In the genomic region with DNA sequence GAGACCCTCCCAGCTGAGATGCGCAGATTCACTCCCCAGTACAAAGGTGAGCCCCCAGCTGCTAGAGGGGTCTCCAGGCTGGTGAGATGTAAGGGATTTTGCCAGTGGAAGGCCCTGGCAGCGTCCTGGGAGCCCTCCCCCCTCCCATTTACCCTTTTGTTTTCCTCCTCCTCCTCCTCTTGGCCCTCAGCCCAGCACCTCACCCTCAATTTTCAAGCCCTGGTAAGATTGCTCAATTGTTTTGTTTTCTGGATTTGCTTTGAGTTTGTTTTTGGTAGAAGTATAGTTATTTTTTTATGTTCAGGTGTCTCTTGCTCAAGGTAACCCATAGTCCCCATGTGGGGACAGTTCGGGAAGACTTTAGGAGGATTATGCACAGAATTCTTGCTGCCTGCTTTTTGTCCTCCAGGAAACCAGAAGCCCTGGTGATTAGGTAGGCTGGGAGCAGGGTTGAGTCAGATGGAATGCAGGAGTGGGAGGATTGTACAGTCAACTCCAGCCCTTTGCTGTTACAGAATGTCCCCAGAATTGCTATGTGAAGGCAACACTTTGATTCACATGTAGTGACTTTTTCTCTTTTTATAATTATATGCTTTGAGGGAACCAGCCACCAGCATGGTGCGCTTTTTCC, we compare ENCODE assay signal across 8 mouse cellular contexts. TPM values are rescaled to one million over a fixed set of nuclear protein-coding genes. Genes with fewer than 3 reads are reported as not detected.
DNase-seq lines count a peak whose midpoint lies in the region; ATAC-seq and TF ChIP-seq lines count a peak whose summit lies in the region.

No protein-coding gene starts in this region.

- H3K4me3 ChIP-seq in neural tube, embryonic 12.5 days, result no peak overlapping the region
- 0 out of 2 replicates have a peak overlapping the region, but pooled peaks have one; percentile 6 for H3K4me3 ChIP-seq in intestine, embryonic 15.5 days (replicated peaks)
- peak overlapping the region; percentile 35 for H3K4me3 ChIP-seq in stomach, postnatal 0 days (ENCODE audit: low read depth, low read length)

- no peak overlapping the region for H3K27ac ChIP-seq in neural tube, embryonic 12.5 days
- 0 out of 2 replicates have a peak overlapping the region, but pooled peaks have one; percentile 32 for H3K27ac ChIP-seq in intestine, embryonic 15.5 days
- peak overlapping the region; percentile 89 for H3K27ac ChIP-seq in stomach, postnatal 0 days (replicated peaks)

- peaks cover 51% of the 10 kb centered on the region for H3K36me3 ChIP-seq in neural tube, embryonic 12.5 days
- H3K36me3 ChIP-seq in intestine, embryonic 15.5 days, result peaks cover 39% of the 10 kb centered on the region
- H3K36me3 ChIP-seq in stomach, postnatal 0 days (ENCODE audit: control insufficient read depth, insufficient read depth, low read length), result peaks cover 17% of the 10 kb centered on the region

- 80% methylated on average over 4 of the region's 4 CpGs for WGBS in neural tube, embryonic 12.5 days
- 74% methylated on average over 4 of the region's 4 CpGs for WGBS in intestine, embryonic 15.5 days
- 64% methylated on average over 4 of the region's 4 CpGs for WGBS in stomach, postnatal 0 days

- no peak overlapping the region for H3K9ac ChIP-seq in neural tube, embryonic 12.5 days
- no peak overlapping the region for H3K9ac ChIP-seq in intestine, embryonic 15.5 days
- H3K9ac ChIP-seq in stomach, postnatal 0 days (ENCODE audit: low read length), result peak overlapping the region; percentile 55

- no peak for TF ChIP-seq EP300 in stomach, postnatal 0 days (optimal IDR thresholded peaks at IDR 0.05)

- peak overlapping the region; percentile 30; the same call in 1 of the 2 replicates for H3K4me2 ChIP-seq in neural tube, embryonic 12.5 days (replicated peaks)
- H3K4me2 ChIP-seq in intestine, embryonic 15.5 days (replicated peaks), result peak overlapping the region; percentile 48
- peak overlapping the region; percentile 51 for H3K4me2 ChIP-seq in stomach, postnatal 0 days (replicated peaks; ENCODE audit: low read depth)

- no peaks in the 10 kb centered on the region for H3K27me3 ChIP-seq in neural tube, embryonic 12.5 days (replicated peaks)
- H3K27me3 ChIP-seq in intestine, embryonic 15.5 days (replicated peaks), result no peaks in the 10 kb centered on the region
- no peaks in the 10 kb centered on the region for H3K27me3 ChIP-seq in stomach, postnatal 0 days (ENCODE audit: control insufficient read depth, insufficient read depth, low read length)

- peak; percentile 49 to 66 for DNase-seq in frontal cortex, adult 2 months (ENCODE audit: extremely low spot score in 1 of 2, low spot score in 1 of 2)
- no peak for DNase-seq in frontal cortex, postnatal 25 days (ENCODE audit: low spot score in 2 of 2)
- DNase-seq in neural tube, embryonic 10.5 days (ENCODE audit: extremely low spot score, low spot score), result no peak
- peak; percentile 54 for DNase-seq in stomach, postnatal 0 days (ENCODE audit: low spot score)
- no peak for DNase-seq in cerebellum, postnatal 36 days
- no peak for DNase-seq in spleen, postnatal 4 days (ENCODE audit: low spot score in 2 of 2)

- no peaks in the 10 kb centered on the region for H3K9me3 ChIP-seq in neural tube, embryonic 12.5 days
- no peaks in the 10 kb centered on the region for H3K9me3 ChIP-seq in intestine, embryonic 15.5 days
- H3K9me3 ChIP-seq in stomach, postnatal 0 days (ENCODE audit: control insufficient read depth, low read length), result no peaks in the 10 kb centered on the region

- no peak for ATAC-seq in neural tube, embryonic 12.5 days (ENCODE audit: low FRiP score, low read depth)
- ATAC-seq in intestine, embryonic 15.5 days, result 0 out of 2 replicates have a peak, but pooled peaks have one; percentile 8
- peak; percentile 50 for ATAC-seq in stomach, postnatal 0 days (ENCODE audit: low FRiP score, low TSS enrichment)

- TF ChIP-seq CTCF in stomach, postnatal 0 days (IDR thresholded peaks at IDR 0.05; ENCODE audit: low read depth), result no peak

- peaks cover 37% of the 10 kb centered on the region for H3K4me1 ChIP-seq in neural tube, embryonic 12.5 days
- H3K4me1 ChIP-seq in intestine, embryonic 15.5 days (replicated peaks), result peaks cover 27% of the 10 kb centered on the region
- no peaks in the 10 kb centered on the region; the same call in 1 of the 2 replicates for H3K4me1 ChIP-seq in stomach, postnatal 0 days (replicated peaks; ENCODE audit: control insufficient read depth, insufficient read depth)

RNA-seq across cellular contexts. Expression of a gene that starts 11.7 kb away (rescaled TPM):
- polyA plus RNA-seq in frontal cortex, adult 2 months (2012; rRNA removed), result 55.5 and 58.8 TPM in 2 replicates
- 16.4 and 23.6 TPM in 2 replicates for polyA plus RNA-seq in neural tube, embryonic 12.5 days (2016; fragmentation: Nextera tagmentation; extraction: Ambion mirVana)
- 10.4 and 12.0 TPM in 2 replicates for polyA plus RNA-seq in intestine, embryonic 15.5 days (2015; fragmentation: Nextera tagmentation; extraction: Ambion mirVana)
- 7.9 and 8.5 TPM in 2 replicates for polyA plus RNA-seq in stomach, postnatal 0 days (2015; fragmentation: Nextera tagmentation; extraction: Ambion mirVana)

RNA-seq across cellular contexts. Expression of a gene that starts 12.9 kb away (rescaled TPM):
- polyA plus RNA-seq in frontal cortex, adult 2 months (2012; rRNA removed), result 204 and 217 TPM in 2 replicates
- polyA plus RNA-seq in neural tube, embryonic 12.5 days (2016; fragmentation: Nextera tagmentation; extraction: Ambion mirVana), result 167 and 170 TPM in 2 replicates
- polyA plus RNA-seq in intestine, embryonic 15.5 days (2015; fragmentation: Nextera tagmentation; extraction: Ambion mirVana), result 62.6 and 65.0 TPM in 2 replicates
- 35.7 and 37.8 TPM in 2 replicates for polyA plus RNA-seq in stomach, postnatal 0 days (2015; fragmentation: Nextera tagmentation; extraction: Ambion mirVana)

RNA-seq across cellular contexts. Expression of a gene that starts 29.7 kb away (rescaled TPM):
- polyA plus RNA-seq in frontal cortex, adult 2 months (2012; rRNA removed), result 67.4 and 74.7 TPM in 2 replicates
- 12.1 and 14.3 TPM in 2 replicates for polyA plus RNA-seq in neural tube, embryonic 12.5 days (2016; fragmentation: Nextera tagmentation; extraction: Ambion mirVana)
- 0.64 and 1.3 TPM in 2 replicates for polyA plus RNA-seq in intestine, embryonic 15.5 days (2015; fragmentation: Nextera tagmentation; extraction: Ambion mirVana)
- polyA plus RNA-seq in stomach, postnatal 0 days (2015; fragmentation: Nextera tagmentation; extraction: Ambion mirVana), result 0.15 and 0.22 TPM in 2 replicates

RNA-seq across cellular contexts. Expression of a gene that starts 56.6 kb away (rescaled TPM):
- 19.5 and 20.7 TPM in 2 replicates for polyA plus RNA-seq in frontal cortex, adult 2 months (2012; rRNA removed)
- polyA plus RNA-seq in neural tube, embryonic 12.5 days (2016; fragmentation: Nextera tagmentation; extraction: Ambion mirVana), result 10.8 and 11.9 TPM in 2 replicates
- 36.1 and 43.3 TPM in 2 replicates for polyA plus RNA-seq in intestine, embryonic 15.5 days (2015; fragmentation: Nextera tagmentation; extraction: Ambion mirVana)
- polyA plus RNA-seq in stomach, postnatal 0 days (2015; fragmentation: Nextera tagmentation; extraction: Ambion mirVana), result 8.0 and 8.2 TPM in 2 replicates

Comparison
In these comparisons a context has a peak if more than half of its experiments do, and no peak if none do; other contexts are left out.
1. DNase-seq: peak in frontal cortex, adult 2 months (2 of 2) and stomach, postnatal 0 days (single experiment); none in frontal cortex, postnatal 25 days (0 of 2), neural tube, embryonic 10.5 days (single experiment), cerebellum, postnatal 36 days (0 of 2) and spleen, postnatal 4 days (0 of 2).
2. Peak in every context shown above with its lines, with median percentiles within 50 percentile points of each other: H3K4me2 ChIP-seq.